Mouse (Mus musculus): ENCODE measurements at regions not wholly inside any gene's neighbourhood (a gene's known extent, or its start where the extent isn't known, plus 50 kb on each side); places are given as distances from the start of the nearest gene placed in this dataset.

DNA sequence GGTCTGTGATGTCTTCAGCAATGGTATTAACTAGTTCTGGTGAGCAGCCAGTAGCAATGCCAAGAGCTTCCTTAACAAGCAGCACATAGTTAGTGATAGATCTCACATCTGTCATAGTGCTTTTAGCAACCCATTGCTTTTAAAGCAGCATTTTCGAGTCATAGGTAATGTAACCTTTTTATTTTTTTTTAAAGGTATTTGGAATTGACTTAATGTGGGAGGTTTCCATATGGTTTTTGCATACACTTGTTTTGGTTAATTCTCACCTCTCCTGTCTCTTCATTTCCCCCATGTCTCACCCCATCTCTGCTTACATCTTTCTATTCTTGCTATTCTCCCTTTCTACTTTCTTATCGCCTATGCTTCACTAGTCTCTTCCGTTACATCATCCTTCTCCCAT lies 1322.0 kb upstream of the A1bg start:
- no peaks in the 10 kb centered on the region for H3K4me1 ChIP-seq (replicated peaks; ENCODE audit: insufficient read depth, low read length)
- H3K4me2 ChIP-seq (ENCODE audit: low read length) = no peak overlapping the region
- H3K4me3 ChIP-seq (replicated peaks; ENCODE audit: low read depth, low read length) = no peak overlapping the region
- TF ChIP-seq CTCF (IDR thresholded peaks at IDR 0.05; ENCODE audit: low read depth) = no peak
- H3K9me3 ChIP-seq (replicated peaks; ENCODE audit: low read length) = no peaks in the 10 kb centered on the region
- no peaks in the 10 kb centered on the region for H3K27me3 ChIP-seq (ENCODE audit: insufficient read depth, low read length)
- no peak for DNase-seq (ENCODE audit: low spot score)
- no peak for ATAC-seq (replicated peaks; ENCODE audit: low FRiP score, low read depth)
- WGBS = 93% methylated on average over 3 of the region's 3 CpGs
- no peak overlapping the region for H3K27ac ChIP-seq
- no peaks in the 10 kb centered on the region for H3K36me3 ChIP-seq (ENCODE audit: insufficient read depth, low read length)
- H3K9ac ChIP-seq (ENCODE audit: low read depth, low read length) = no peak overlapping the region

DNA sequence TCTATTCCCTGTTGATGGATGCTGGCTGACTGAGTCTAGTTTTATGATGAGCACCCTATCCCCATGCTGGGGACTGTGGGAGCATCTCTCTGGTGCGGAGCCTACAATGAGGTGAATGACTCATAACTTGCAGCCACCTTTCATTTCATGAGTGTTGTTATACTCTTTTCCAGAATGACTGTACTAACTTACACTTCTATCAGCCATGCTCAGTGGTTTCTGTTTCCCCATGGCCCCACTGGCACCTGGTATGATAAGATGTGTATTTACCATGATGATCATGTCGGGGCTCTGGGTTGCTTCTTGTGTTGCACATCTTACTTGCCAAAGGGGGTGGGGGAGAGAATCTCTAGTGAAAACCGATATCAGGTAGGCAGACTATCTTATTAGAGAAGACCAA lies 1317.2 kb upstream of the A1bg start:
- Histone ChIP-seq H3K27ac (no peak overlapping the region), H3K9me3 (replicated peaks; ENCODE audit: low read length) (no peaks in the 10 kb centered on the region), H3K4me2 (ENCODE audit: low read length) (no peak overlapping the region), H3K27me3 (ENCODE audit: insufficient read depth, low read length) (no peaks in the 10 kb centered on the region), H3K4me3 (replicated peaks; ENCODE audit: low read depth, low read length) (no peak overlapping the region), H3K36me3 (ENCODE audit: insufficient read depth, low read length) (no peaks in the 10 kb centered on the region), H3K9ac (ENCODE audit: low read depth, low read length) (no peak overlapping the region), H3K4me1 (replicated peaks; ENCODE audit: insufficient read depth, low read length) (no peaks in the 10 kb centered on the region)
- DNase-seq (ENCODE audit: low spot score) (no peak), ATAC-seq (replicated peaks; ENCODE audit: low FRiP score, low read depth) (no peak)
- TF ChIP-seq CTCF (IDR thresholded peaks at IDR 0.05; ENCODE audit: low read depth) = no peak
- 92% methylated on average over 3 of the region's 3 CpGs for WGBS

DNA sequence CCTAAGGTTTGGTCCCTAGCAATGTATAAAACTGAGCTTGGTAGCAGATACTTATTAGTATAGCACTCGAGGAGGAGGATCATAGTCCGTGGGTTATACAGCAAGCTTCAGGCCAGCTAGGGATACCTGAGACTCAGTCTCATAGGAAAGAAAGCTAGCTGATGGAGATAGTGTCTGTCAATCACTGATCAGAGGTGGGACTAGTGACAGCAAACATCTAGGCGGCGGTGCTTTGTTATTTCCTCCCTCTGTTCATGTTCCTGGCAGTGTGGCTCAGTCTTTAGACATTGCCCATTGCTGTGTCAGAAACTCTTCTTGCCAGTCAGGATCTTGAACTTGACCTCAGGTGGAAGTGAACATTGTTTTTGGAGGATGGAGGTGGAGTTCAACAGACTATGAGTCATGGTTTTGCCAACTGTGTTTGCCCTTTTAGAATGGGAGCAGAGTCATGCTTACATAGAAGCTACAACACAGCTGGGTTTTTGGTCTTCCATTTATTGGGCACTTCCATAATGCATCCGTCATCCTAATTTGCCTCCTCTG lies 1315.8 kb upstream of the A1bg start:
- no peak for ATAC-seq (replicated peaks; ENCODE audit: low FRiP score, low read depth)
- WGBS = 83% methylated on average over 5 of the region's 5 CpGs

DNA sequence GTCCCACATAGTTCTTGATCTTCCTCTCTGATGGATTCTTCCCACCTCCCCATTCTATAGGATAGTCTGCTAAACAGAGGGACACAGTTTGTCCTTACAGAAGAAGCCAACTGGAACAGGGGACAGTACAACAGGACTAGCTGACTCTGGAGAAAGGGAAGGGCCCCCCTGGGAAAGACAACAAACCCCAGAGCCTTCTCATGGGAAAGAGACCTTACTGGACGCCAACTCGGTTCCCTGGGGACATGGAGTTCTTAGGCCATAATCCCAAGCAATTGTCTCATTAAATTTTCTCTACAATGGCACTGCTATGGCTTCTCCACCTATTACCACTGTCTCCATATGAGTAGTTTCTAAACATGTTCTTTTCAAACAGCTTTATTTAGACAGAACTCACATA lies 1313.2 kb upstream of the A1bg start:
- no peak for TF ChIP-seq CTCF (IDR thresholded peaks at IDR 0.05; ENCODE audit: low read depth)
- no peaks in the 10 kb centered on the region for H3K27me3 ChIP-seq (ENCODE audit: insufficient read depth, low read length)
- no peak overlapping the region for H3K9ac ChIP-seq (ENCODE audit: low read depth, low read length)
- H3K4me1 ChIP-seq (replicated peaks; ENCODE audit: insufficient read depth, low read length) = no peaks in the 10 kb centered on the region
- H3K9me3 ChIP-seq (replicated peaks; ENCODE audit: low read length) = no peaks in the 10 kb centered on the region
- WGBS = 85% methylated on average over 2 of the region's 2 CpGs
- no peak overlapping the region for H3K4me3 ChIP-seq (replicated peaks; ENCODE audit: low read depth, low read length)
- H3K36me3 ChIP-seq (ENCODE audit: insufficient read depth, low read length) = no peaks in the 10 kb centered on the region
- H3K4me2 ChIP-seq (ENCODE audit: low read length) = no peak overlapping the region
- no peak for ATAC-seq (replicated peaks; ENCODE audit: low FRiP score, low read depth)
- DNase-seq (ENCODE audit: low spot score) = no peak
- H3K27ac ChIP-seq = no peak overlapping the region

More for the DNA sequence above, 1315.8 kb upstream of the A1bg start:
- no peaks in the 10 kb centered on the region for H3K36me3 ChIP-seq (ENCODE audit: insufficient read depth, low read length)
- no peaks in the 10 kb centered on the region for H3K9me3 ChIP-seq (replicated peaks; ENCODE audit: low read length)
- no peaks in the 10 kb centered on the region for H3K27me3 ChIP-seq (ENCODE audit: insufficient read depth, low read length)
- no peak overlapping the region for H3K27ac ChIP-seq
- H3K4me3 ChIP-seq (replicated peaks; ENCODE audit: low read depth, low read length) = no peak overlapping the region
- no peak overlapping the region for H3K9ac ChIP-seq (ENCODE audit: low read depth, low read length)
- no peak for TF ChIP-seq CTCF (IDR thresholded peaks at IDR 0.05; ENCODE audit: low read depth)
- H3K4me1 ChIP-seq (replicated peaks; ENCODE audit: insufficient read depth, low read length) = no peaks in the 10 kb centered on the region
- no peak for DNase-seq (ENCODE audit: low spot score)
- H3K4me2 ChIP-seq (ENCODE audit: low read length) = no peak overlapping the region

DNA sequence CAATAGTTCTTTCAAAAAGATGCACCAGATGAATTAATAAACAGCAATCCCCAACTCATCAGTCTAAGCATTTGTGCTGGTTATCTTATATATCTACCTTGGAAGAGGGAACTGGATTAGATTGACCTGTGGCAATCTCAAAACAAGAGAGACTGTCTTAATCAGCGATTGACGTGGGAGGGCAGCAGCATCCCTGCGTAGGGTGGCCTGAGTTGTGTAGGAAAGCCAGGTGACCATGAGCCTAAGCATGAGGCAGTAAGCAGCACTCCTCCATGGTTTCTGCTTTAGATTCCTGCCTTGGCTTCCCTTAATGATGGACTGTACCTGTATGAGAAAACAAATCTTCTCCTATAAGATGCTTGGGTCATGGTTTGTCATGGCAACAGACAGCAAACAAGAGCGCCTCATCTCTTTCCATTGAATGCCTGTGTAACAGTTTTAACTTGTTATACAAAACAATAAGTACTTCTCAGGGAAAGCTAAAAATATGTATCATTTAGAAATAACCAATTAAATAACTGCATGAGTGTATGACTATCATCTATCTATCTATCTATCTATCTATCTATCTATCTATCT lies 1311.5 kb upstream of the A1bg start:
- H3K4me3 ChIP-seq (replicated peaks; ENCODE audit: low read depth, low read length) = no peak overlapping the region
- H3K9me3 ChIP-seq (replicated peaks; ENCODE audit: low read length) = no peaks in the 10 kb centered on the region
- H3K27ac ChIP-seq = no peak overlapping the region
- no peaks in the 10 kb centered on the region for H3K36me3 ChIP-seq (ENCODE audit: insufficient read depth, low read length)
- ATAC-seq (replicated peaks; ENCODE audit: low FRiP score, low read depth) (no peak), DNase-seq (ENCODE audit: low spot score) (no peak)
- WGBS = 95% methylated on average over 4 of the region's 4 CpGs
- no peaks in the 10 kb centered on the region for H3K4me1 ChIP-seq (replicated peaks; ENCODE audit: insufficient read depth, low read length)
- no peaks in the 10 kb centered on the region for H3K27me3 ChIP-seq (ENCODE audit: insufficient read depth, low read length)
- H3K9ac ChIP-seq (ENCODE audit: low read depth, low read length) = no peak overlapping the region
- no peak overlapping the region for H3K4me2 ChIP-seq (ENCODE audit: low read length)
- no peak for TF ChIP-seq CTCF (IDR thresholded peaks at IDR 0.05; ENCODE audit: low read depth)

DNA sequence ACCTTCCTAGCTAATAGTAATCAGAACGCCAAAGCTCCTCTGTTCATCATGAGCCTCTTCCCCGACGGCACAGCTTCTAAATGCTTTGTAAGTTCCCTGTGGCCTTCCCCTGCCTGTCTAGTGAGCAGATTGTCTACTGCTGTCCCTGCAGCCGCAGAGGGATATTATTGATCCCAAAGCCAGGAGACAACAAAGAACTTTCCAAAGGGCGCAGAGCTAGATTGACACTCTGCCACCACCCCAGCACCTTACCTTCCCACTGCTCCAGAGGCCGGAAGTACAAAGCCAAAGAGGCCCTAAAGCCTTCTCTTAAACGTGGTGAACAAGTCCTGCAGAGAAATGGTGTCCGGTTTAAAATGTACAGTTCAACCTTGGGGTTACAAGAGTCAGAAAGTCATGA lies 1310.3 kb upstream of the A1bg start:
- Histone ChIP-seq H3K27me3 (ENCODE audit: insufficient read depth, low read length) (no peaks in the 10 kb centered on the region), H3K4me1 (replicated peaks; ENCODE audit: insufficient read depth, low read length) (no peaks in the 10 kb centered on the region), H3K9me3 (replicated peaks; ENCODE audit: low read length) (no peaks in the 10 kb centered on the region), H3K27ac (no peak overlapping the region), H3K4me3 (replicated peaks; ENCODE audit: low read depth, low read length) (no peak overlapping the region), H3K4me2 (ENCODE audit: low read length) (no peak overlapping the region), H3K9ac (ENCODE audit: low read depth, low read length) (no peak overlapping the region), H3K36me3 (ENCODE audit: insufficient read depth, low read length) (no peaks in the 10 kb centered on the region)
- no peak for ATAC-seq (replicated peaks; ENCODE audit: low FRiP score, low read depth)
- no peak for DNase-seq (ENCODE audit: low spot score)
- TF ChIP-seq CTCF (IDR thresholded peaks at IDR 0.05; ENCODE audit: low read depth) = no peak
- 82% methylated on average over 8 of the region's 8 CpGs for WGBS

DNA sequence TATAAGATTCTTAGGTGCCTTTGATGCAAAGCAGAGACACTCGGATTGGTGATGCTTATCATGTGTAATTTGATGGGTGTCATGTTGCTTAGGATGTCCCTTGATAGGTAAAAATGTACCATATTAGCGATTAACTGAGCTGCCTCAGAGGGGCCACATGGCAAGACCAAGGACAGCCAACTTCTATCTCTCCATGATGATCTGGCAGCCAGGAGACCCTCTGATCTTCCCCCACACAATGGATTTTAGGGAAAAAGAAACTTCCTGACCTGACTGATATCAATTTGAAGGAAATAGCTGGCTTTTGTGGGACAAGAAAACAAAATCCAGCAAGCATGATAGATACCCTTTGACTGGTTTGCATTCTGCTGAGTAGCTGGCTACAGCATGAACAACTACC lies 1308.9 kb upstream of the A1bg start:
- Histone ChIP-seq H3K4me1 (replicated peaks; ENCODE audit: insufficient read depth, low read length) (no peaks in the 10 kb centered on the region), H3K9me3 (replicated peaks; ENCODE audit: low read length) (no peaks in the 10 kb centered on the region), H3K4me2 (ENCODE audit: low read length) (no peak overlapping the region), H3K27ac (no peak overlapping the region), H3K36me3 (ENCODE audit: insufficient read depth, low read length) (no peaks in the 10 kb centered on the region), H3K27me3 (ENCODE audit: insufficient read depth, low read length) (no peaks in the 10 kb centered on the region), H3K9ac (ENCODE audit: low read depth, low read length) (no peak overlapping the region), H3K4me3 (replicated peaks; ENCODE audit: low read depth, low read length) (no peak overlapping the region)
- ATAC-seq (replicated peaks; ENCODE audit: low FRiP score, low read depth) = no peak
- WGBS = 60% methylated on average over 2 of the region's 2 CpGs
- DNase-seq (ENCODE audit: low spot score) = no peak
- no peak for TF ChIP-seq CTCF (IDR thresholded peaks at IDR 0.05; ENCODE audit: low read depth)
